Mouse (Mus musculus) erythroblast, embryonic 14.5 days (primary cell): ENCODE data around the gene Adh6a.

ENCODE experiments used
- GATA1 ChIP-seq: IDR thresholded peaks from 2 replicates; pipeline ENCODE4 v1.6.1; 2012; ENCODE audit warnings: low read length, inconsistent platforms, mixed read lengths
- TAL1 ChIP-seq: IDR thresholded peaks from 3 replicates; pipeline ENCODE4 v1.6.1; 2012; ENCODE audit warnings: low read length, inconsistent platforms, mixed read lengths

GRCm38 (mm10) chr3:138358856-138359255 lies 45.8 kb downstream of the Adh6a start:
- TF ChIP-seq TAL1 (no peak), GATA1 (no peak)
